Mouse (Mus musculus) inflammation-experienced regulatory T-cells, adult 6 months (primary cell): ENCODE results near the gene Gins3. TPM values are rescaled to one million over a fixed set of nuclear protein-coding genes. Genes with fewer than 3 reads are reported as not detected.

Source experiments
- polyA plus RNA-seq, 3 experiments: library from polyadenylated mRNA; unstranded; fragments of 100-300 nt; shearing (Covaris generic); gene quantifications; one replicate each; pipeline ENCODE4 v1.2.1; 2017

The Gins3 gene
- polyA plus RNA-seq, 3 experiments from 2014 or later: 8.3 to 13.8 (median 9.1) TPM

Other genes with a start within 250 kb of the Gins3 start
- gene Cfap20, start 198.6 kb upstream of the Gins3 start, polyA plus RNA-seq: 10 to 100 TPM; 55.7 to 72.2 (median 70.1) TPM
- gene Csnk2a2, start 143.4 kb upstream of the Gins3 start, polyA plus RNA-seq: 10 to 100 TPM; 10.6 to 16.8 (median 12.5) TPM
- gene Ccdc113, start 99.4 kb upstream of the Gins3 start, polyA plus RNA-seq: not detected
- not detected for gene Prss54, start 57.1 kb upstream of the Gins3 start, polyA plus RNA-seq
- gene Ndrg4, start 43.5 kb downstream of the Gins3 start, polyA plus RNA-seq: 1 to 10 TPM; 1.3 to 2.7 (median 1.7) TPM
- gene Setd6, start 82.4 kb downstream of the Gins3 start, polyA plus RNA-seq: 10 to 100 TPM in 1 of 3 experiments, 1 to 10 TPM in 2; 6.3 to 10.5 (median 9.7) TPM
- gene Cnot1, start 174.0 kb downstream of the Gins3 start, polyA plus RNA-seq: 10 to 100 TPM; 88.9 to 95.1 (median 94.7) TPM
- gene Sap18b, start 191.9 kb downstream of the Gins3 start, polyA plus RNA-seq: 100 to 1,000 TPM; 257 to 291 (median 281) TPM
- gene Slc38a7, start 220.1 kb downstream of the Gins3 start, polyA plus RNA-seq: 1 to 10 TPM; 4.1 to 9.2 (median 6.9) TPM